Mouse (Mus musculus) CD4-positive helper T cell, adult 2 months (primary cell): ENCODE results near the gene March6.
A peak's percentile ranks its signal among the peaks of the same experiment; 100 is the strongest.

Source experiments
- DNase-seq: peaks from one replicate; pipeline ENCODE4 v3.0.0-alpha.2; 2012; ENCODE audit warnings: low read depth, missing footprints, low spot score

The March6 gene

DNA sequence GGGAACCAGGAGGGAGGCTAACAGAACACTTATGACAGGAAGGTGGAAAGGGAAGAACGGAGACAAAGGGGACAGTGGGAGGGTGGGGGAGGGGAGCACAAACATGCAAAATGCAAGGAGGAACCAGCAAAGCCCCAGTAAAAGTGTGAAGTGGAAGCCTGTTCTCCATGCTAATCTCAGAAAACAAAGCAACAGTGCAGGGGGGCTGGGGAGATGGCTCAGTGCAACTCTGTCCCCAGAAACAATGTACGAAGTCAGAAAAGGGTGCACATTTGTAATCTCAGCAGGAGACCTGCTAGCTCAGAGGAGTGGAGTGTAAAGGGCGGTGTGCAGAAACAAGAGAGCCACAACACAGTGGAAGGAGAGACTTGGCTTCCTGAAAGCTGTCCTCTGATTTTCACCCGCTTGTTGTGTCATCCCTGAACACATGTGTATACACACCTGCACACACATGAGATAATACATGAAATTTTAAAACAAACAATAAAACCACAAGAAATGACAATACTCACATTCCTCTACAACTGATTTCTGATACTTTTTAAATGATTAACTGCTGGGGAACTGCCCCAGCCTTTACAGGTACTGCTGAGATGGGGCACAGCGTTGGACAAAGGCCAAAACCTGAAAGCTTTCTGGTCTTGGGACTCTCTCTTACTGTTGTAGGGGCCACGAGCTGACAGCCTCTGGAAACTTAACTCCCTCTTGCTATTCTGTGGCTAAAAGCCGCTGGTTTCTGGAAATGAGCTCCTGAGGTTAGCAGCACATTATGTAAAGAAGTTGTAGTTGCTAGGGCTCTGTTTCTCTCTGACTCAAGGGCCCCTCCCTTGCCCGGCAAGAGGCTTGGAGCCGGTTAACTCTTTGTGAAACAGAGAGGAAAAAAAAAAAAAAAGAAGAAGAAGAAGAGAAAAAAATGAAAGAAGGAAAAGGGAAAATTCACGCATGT lies 11.4 kb upstream of the March6 start:
- DNase-seq = peak; percentile 19

DNA sequence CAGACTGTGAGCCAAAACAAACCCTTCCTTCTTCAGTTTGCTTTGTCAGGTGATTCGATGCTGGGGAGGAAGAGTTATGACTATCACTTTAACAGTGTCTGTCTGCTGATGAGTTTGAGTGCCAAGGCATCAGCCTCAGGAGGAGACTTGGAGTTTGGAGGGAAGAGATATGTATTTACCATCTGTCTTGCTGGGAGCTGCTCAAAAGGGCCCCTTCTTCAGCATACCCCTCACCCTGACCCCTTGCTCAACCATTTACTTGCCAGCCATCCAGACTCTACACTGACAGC lies 9.6 kb upstream of the March6 start:
- no peak for DNase-seq

DNA sequence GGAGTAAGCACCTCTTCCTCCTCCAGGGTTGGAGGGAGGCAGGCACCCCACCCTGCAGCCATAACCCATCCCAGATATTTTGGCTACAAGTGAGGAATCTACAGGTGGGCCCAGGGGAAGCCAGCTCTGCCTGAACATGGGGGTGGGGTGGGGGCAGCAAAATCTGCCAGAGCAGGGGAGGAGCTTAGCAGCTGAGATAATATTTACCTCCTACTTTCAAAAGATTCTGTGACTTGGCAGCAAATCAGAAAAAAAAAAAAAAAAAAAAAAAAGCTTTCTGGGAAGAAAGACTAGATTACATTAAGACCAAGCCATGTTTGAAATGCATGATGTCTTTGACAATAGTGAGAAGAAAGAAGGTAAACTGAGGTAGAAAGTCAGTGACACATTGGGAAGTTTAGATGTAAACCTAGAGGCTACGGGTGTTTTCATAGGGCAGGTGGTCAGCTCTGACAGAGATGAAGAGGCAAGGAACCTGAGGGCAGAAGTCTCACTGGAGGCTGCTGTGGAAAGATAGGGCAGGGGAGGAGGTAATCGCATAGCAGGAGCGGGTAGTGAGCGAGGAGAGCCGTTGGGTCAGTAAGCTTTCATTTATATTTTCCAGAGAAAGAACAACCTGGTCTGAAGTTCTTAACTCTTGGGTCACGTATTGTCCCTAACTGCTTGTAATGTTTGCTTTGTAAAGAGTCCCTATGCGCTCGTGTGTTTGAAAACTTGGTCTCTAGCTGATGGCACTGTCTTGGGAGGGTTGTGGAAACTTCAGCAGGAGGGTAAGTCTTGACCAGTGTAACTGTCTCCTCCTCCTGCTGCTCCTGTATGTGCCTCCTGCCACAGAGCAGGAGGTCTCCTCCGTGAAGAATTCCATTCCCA lies 9.0 kb upstream of the March6 start:
- DNase-seq = no peak

DNA sequence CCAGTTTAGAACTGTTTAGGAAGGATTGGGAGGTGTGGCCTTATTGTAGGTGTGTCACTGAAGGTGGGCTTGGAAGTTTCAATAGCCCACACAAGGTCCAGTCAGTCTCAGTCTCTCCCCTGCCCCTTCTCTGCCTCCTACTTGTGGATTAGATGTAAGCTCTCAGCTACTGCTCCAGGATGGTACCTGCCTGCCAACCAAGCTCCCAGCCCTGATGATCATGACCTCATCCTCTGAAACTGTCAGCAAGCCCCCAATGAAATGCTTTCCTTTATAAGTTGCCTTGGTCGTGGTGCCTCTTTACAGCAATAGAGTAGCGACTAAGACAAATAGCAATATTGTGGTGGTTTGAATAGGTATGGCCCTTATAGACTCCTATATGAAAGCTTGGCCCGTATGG lies 7.5 kb upstream of the March6 start:
- no peak for DNase-seq

DNA sequence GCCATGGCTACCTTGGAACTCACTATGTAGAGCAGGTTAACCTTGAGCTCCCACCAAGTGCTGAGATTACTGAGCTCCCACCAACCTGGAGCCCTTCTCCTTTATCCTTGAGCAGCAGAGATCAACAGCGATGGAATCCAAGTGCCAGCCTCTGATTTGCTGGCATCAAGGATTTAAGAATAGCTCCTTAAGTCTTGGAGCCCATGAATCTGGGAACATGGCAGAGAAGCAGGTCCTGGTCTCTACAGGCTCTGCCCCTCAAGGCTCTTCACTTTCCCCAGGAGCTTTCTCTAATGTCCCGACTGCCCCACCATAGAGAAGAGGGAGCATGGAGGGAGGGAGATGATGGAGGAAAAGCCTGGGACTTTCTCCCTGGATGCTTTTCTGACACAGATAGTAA lies 6.9 kb upstream of the March6 start:
- DNase-seq = no peak

DNA sequence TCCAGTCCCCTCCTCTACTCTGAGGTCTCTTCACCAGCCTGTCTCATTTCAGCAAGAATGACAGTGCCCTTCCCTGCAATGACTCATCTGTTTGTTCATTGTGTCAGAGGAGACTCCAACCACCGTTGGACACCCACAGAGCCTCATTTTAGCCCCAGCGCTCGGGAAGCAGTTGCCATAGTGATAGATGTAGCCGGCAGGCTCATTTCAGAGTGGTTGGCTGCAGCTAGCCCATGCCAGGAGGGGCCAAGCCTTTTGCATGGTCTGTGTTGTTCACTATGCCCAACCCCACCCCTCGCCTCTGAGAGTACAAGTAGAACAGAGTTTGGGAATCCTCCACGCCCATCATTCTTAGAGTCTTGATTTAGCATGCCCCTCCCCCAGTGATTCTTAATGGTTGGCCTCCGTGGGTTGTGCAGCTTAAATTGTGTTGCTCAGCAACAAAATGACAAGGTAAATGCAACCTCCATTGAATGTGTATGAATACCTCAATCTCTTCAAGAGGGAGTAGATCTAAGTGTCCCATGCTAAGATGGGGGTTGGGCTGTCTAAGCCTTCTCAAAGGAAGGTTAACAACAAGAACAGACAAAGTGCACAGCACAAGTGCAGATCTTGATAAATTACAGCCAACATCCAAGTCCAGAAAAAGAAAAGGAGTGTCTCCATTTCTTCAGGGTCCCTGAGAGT lies 5.3 kb upstream of the March6 start:
- no peak for DNase-seq

DNA sequence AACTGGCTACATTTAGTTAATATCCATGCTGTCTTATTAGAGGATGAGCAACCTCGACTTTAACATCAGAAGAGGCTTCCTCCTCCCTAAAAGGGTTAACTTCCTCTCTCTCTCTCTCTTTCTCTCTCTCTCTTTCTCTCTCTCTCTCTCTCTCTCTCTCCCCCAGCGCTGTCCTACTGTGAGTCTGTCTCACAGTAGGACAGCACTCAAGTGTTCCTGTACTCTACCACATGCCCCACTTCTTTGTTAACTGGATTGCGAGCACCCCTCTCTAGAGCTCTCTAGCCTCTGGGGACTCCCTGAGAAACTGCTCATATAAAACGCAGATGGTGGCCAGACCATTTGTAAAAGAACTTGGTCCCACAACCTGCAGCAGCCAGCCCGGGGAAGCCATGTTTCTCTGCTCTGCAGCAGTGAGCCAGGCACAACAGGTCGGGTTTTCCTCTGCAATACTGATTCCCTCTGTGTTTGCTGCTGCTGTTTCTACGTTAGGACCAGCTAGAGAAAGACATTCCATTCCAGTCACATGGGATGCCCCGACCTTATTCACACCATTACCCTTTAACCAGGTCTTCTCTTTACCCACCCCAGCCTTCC lies 4.5 kb upstream of the March6 start:
- no peak for DNase-seq

DNA sequence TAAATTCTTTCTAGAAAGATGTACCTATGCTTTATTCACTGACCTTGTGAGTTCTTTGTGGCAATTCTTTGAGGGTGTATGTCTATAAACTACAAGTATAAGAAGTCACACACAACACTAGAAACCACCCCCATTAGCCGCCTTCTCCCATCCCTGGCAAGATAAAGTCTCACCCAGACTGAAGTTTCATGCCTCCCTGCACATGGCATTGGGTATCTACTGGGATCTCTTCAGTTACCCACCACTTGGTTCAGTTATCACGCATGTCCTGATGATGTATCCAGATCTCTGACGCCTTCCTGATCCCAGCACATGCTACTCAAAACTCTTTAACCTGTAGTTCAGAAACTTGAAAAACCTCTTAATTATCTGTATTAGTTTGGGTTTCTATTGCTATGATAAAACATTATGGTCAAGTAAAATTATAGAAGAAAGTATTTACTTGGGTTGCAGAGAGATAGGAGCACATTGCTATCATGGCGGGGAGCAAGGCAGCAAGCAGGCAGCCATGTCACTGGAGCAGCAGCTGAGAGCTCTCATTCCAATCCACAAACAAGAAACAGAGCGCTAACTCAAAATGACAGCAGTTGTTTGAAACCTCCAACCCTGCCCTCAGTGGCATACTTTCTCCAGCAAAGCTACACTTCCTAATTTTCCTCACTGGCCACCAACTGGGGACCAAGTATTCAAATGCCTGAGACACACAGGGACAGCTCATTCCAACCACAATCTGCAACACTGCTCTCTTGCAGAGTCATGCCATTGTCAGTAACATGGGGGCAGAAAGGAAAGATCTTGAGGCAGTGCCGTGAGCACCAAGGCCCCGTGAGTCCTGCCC lies 3.8 kb upstream of the March6 start:
- DNase-seq = no peak

DNA sequence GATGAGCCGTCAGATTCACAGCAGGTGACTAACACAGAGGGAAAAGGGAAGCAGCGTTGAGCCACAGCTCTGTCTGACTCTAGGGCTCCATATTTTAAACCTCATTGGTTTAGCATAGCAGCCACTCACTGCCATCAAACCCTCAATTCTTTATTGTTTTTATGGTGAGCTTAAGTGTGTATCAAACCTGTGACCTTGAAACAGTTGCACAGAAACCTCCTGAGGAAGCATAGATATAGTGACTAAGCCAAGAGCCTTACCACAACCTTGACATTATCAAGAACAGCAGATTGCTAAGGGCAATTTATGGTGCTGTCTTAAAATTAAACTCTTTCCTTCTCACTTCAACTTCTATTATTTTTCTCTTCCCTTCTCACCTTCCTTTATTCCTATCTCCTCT lies 2.7 kb upstream of the March6 start:
- no peak for DNase-seq

DNA sequence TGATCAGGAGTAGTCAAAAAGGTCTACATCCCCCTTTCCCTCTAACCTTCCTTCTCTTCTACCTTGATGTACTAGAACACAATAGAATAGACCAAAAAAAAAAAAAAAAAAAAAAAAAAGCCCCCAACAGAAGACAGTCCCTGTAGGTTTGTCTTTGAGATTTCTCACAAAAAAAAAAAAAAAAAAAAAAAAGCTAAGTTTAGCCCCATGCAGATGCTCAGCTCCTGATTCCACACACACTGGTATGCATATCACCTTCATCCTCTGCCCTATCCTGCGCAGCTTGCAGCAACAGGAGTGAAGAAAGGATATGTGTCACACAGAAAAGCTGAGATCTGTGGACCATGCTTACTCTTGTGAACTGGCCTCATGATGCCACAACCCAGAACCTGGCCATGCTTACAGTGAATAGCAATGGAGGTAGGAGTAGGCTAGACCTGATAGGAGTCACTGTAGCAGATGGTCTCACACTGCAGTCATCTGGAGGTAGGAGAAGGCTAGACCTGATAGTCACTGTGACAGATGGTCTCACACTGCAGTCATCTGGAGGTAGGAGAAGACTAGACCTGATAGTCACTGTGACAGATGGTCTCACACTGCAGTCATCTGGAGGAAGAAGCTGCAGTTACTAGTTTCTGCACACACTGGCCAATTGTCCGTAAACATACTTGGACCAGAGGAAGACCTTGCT lies 1.6 kb upstream of the March6 start:
- DNase-seq = no peak

DNA sequence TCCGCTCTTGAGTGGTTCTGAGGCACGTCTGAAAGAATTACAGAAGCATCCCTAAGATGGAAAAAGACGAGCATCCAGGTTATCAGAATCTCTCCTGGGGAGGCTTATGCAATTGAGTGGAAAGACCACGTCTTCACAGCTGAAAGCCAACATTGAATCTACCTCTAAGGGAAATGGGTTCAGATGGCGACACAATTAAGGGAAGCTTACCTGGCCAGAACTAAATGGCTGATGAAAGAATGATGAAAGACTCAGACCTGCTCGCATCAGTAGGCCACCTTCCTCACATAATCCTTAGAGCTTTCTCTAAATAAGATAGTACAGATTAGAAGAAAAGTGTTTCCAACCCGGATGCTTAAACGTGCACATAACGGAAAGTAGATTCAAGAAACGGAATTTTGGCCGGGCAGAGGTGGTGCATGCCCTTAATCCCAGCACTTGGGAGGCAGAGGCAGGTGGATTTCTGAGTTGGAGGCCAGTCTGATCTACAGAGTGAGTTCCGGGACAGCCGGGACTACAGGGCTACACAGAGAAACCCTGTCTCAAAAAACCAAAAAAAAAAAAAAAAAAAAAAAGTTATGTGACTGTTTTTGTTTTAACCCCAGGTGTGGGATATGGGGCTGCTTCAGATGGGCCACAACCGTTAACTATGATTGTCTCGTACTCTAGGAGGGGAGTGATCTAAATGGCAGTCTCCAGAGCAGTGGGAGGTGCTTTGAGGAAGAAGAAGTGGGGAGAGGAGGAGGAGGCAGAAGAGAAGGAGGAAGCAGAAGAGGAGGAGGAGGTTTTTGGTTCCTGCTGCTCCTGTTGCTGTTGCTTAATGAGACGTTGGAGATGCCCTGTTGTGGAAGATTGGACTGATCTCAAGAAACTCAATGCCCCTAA lies 835 bp upstream of the March6 start:
- peak; percentile 47 for DNase-seq

DNA sequence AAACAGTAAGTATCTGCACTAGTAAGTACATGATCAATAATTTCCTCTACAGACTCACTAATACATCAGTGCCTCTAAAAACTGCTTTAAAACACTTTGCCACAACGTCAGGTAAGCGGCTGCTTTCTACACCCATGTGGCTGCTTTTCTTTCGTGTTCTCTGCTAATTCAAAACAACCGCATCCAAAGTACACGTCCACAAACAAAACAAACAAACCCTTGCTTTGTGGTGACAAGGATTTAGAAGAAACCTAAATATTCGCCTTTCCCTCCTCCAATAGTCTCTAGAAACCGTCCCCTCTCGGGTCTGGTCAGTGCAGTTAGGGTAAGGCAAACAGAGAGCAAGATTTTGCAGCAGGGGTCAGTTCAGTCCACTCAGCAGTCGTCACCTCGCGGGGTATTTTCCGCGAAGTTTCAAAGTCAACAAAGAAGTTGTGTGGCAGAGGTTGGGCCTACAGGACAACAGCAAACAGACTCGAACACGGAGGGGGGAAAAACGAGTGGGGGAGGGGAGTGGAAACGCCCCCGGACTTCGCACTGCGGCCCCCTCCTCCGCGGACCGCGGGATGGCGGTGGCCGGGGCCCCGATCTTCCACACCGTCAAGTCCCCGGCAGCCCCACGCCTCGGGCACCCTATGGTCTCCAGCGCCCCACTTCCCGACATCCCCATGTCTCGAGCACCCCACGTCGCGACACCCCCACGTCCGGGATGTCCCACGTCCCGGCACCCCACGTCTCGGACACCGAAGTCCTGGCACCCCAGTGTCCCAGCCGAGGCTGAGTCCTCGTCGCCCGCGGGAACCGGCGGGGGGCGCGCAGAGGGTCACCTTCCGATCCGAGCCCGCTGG lies 818 bp downstream of the March6 start:
- DNase-seq = peak; percentile 54

DNA sequence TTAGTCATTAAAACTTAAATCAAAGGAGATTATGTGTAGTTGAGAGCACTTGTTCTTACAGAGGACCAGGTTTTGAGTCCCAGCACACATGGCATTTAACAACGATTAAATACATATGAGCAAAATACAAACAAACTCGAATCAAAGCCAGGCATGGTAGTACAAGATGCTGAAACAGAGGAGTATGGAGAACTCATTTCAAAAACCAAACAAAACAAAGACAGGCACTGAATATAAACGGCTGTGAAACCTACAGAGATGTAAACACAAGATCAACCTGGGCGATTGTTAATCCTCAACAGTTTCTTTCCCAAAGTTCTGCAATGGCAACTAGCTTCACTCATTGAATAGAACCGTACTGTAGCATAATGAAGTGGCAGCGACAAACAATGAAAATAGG lies 1.8 kb downstream of the March6 start:
- no peak for DNase-seq

DNA sequence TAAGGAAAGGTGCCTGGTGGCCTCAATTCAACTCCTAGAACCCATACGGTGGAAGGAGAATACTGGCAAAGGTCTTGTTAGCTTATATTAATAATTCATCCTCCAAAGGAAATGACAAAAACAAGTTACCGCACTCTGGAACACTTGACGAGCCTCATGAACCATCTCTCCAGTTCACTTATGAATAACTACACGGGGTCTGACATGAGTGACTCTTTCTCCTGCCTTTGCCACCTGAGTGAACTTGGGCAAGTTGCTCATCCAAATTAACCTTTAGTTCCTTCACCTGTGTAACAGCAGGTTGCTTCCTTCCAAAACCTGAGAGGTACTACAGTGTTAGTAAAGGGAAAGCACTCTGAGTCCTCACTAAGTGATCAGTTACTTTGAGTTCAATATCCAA lies 2.4 kb downstream of the March6 start:
- DNase-seq = no peak

DNA sequence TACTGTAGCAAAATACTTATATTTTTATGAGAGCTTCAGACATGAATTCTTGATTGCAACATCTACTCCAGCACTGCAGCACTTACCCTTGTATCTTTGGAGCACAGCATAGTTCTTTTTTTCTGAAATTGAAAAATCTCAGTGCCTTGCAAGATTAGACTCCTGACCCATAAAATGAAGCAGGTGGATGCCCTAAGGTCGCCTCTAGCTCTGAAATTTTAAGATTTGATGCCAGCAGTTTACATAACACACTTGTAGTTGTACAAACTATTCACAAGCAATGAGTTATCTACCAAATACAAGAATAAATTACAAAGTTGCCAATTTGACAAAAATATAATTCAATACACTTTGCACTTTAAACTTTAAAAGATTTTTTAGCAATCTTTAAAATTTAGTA lies 4.4 kb downstream of the March6 start:
- no peak for DNase-seq

DNA sequence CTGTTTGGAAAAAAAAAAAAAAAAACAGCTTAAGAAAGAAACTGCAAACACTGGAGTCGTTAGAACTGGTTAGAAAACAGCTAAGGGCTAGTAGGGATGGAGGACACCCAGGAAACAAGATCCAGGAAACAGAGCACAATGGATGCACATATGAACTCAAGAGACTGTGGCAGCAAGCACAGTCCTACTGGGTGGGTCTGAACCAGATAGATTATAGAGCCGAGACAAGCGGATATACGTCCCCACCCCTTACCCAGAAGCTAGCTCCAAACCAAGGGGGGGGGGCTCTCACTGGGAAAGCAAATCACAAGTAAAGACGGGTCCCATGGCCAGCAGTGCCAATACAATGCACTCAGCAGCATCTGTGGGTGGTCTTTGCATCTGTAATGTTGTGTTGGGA lies 11.9 kb downstream of the March6 start:
- DNase-seq = no peak

DNA sequence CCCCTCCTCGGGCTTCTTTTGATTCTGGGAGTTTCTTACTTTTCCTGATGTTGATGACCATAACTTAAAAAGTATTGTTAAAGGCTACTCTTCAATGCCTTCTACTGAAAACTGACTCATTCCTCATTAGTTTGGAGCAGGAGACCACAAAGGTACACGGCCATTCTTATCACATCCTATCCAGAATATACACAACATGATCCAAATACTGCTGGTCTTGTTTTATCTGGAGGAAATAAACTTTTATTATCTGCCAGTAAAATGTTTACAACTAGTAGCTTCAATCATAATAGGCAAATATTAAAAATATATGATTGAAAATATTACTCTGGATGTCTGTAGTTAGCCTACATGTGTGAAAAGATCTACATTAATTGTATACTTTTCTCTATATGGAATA lies 12.5 kb downstream of the March6 start:
- DNase-seq = no peak

DNA sequence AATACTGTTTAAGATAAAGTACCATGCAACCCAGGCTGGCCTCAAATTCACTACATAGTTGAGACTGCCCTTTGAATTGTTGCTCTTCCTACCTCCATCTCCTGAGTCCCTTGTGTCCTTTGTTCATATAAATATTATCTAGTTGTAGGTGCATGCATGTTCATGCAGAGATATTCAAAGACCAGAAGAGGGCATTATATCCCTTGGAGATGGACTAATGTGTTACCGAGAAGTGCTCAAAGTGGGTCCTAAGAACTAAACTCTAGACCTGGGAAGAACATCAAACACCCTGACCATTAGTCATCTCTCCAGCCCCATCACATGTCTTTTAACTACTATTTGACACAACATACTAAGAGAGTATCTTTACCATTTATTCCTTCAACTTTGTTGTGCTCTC lies 13.7 kb downstream of the March6 start:
- no peak for DNase-seq

DNA sequence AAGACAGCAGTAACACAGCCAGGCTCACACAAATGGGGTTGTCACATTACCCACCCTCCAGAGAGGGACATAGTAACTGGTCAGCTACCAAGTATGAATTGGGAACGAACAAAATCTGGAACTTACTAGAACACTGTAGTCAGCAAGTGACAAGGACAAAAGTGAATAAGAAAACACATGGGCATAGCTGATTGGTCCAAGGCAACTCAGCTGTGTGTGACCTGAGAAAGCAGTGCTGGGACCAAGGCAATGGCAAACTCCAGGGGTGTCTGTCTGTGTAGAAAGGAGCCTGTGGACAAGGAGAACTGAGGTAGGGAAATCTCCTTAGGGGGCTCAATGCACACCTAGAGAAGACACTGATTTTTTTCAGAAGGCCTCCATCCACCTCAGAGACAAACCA lies 19.1 kb downstream of the March6 start:
- DNase-seq = no peak
